Mouse (Mus musculus): ENCODE measurements around the gene Cdh9.

GRCm38 (mm10) chr15:16792857-16793256 is 64.3 kb downstream of the Cdh9 start:
- TF ChIP-seq POLR2A (IDR thresholded peaks at IDR 0.05; ENCODE audit: low read depth, low read length) (no peak), CTCF (IDR thresholded peaks at IDR 0.05; ENCODE audit: borderline replicate concordance, insufficient read depth, low read length) (no peak)
